Mouse (Mus musculus): ENCODE measurements at regions not wholly inside any gene's neighbourhood (a gene's known extent, or its start where the extent isn't known, plus 50 kb on each side); places are given as distances from the start of the nearest gene placed in this dataset.

DNA sequence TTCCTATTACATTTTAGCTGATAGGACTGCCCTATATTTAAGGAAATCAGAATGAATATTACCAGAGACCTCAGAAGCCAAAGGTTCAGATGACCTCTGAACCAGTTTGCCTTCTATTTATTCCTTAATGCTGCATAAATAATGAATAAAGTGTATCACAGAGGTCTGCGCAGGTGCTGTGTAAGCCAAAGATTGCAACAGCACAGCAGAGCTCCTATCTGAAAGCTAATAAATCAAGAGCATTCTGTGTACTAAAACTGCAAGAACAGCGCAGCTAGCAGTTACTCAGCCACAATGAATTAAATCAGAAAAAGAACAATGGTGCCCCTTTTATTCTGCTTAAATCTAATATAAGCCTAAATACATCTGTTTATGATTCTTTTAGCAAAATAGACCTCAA lies 1208.5 kb downstream of the Rapgef2 start:
- DNase-seq = no peak

DNA sequence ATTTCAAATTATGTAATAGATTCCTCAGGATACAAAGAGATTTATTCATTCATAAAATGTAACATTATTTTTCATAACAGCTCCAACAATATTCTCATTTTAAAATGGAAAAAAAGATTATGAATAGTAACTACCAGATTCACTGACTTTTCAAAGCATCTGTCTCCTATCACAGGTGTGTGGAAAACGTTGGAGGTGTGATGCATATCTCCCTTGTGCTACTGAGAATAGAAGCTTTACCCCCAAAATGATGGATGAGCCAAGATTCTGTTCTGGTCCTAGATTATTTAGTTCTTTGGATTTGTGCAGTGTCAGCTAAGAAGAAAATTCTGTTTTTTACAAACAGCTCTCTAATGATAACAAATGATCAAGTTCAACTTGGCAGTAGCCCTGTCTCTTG lies 1209.0 kb downstream of the Rapgef2 start:
- no peak for DNase-seq

GRCm38 (mm10) chr3:78073040-78073439 lies 1213.3 kb downstream of the Rapgef2 start:
- DNase-seq = no peak

- DNase-seq = peak in 1 of 2 experiments; percentile 49
Observed at GRCm38 (mm10) chr3:78067113-78067639, 1219.1 kb downstream of the Rapgef2 start.

DNA sequence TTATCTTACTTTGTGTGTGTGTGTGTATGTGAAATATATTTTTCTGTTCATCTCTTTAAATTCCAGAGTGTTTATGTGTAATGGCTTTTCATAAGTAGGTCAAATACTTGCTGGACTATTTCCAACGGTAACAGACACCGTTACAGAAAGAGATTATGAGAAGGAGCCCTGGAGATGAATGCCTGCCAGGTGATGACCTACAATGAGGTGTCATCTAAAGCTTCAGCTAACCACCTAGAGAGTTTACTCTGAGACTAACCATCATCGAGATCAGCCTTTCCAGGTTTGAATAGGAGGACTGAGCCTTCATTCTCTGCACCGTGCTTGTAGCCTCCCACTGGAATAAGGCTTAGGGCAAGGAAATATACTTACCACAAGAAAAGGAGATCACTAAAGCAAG lies 1220.0 kb downstream of the Rapgef2 start:
- DNase-seq = peak; percentile 55 to 71

DNA sequence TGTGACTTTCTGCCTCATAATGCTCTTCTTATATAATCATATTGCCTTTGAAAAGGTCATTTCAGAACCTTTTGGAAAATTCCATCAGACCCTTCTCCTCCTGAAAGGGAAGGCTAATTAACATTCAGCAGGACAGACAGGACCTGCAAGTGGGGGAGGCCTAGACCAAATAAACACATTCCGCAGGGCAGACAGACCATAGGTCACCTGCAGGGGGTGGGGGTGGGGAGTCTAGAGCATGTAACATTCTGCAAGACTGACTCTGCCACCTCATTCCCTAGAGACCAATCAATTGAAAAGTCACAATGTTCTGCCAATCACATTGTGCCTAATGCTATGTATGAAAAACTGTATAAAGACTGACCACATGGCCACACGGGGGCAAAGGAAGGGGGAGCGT lies 1223.8 kb downstream of the Rapgef2 start:
- no peak for DNase-seq

DNA sequence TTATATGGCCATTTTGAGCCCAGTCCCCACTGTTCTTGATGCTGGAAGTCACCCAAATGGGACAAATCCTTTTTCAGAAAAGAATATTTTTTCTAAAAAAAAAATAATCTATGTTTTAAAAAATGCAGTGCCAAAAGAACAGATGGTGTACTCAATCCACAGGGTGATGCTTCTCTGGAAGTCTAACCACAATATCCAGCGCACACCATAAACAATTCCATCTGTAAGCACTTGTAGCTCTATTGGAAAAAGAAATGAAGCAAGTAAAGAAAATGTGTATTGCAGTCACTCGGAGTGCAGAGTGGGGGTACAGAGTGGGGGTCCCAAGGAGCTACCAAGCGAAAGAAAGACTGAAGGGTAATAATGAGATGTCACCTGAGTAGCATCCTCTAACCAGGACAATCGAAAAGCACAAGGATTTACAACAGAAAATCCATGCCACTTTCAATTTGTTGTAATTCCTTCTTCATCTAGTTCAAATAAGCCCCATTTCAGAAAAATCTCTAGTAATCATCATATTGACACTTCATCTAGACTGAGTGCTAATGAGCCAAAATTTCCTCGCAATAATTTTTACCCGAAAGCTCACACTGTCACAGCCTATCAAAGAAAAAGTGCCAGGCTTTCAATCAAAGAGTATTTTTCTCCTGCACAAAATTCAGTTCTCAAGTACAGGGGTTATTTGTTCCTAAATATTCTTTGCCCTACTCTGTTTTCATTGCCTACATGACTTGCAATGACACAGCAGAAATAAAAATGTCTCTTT lies 1226.3 kb downstream of the Rapgef2 start:
- peak; percentile 19 to 60 for DNase-seq

All from cerebellum, postnatal 14 days (tissue).